Mouse (Mus musculus): ENCODE results near the gene Pkp4. TPM values are rescaled to one million over a fixed set of nuclear protein-coding genes. Genes with fewer than 3 reads are reported as not detected.

The Pkp4 gene
- polyA plus RNA-seq, 1 experiment = 93.0 TPM

- no peak for TF ChIP-seq GATA1 (IDR thresholded peaks at IDR 0.05; ENCODE audit: low read length)
Measured at GRCm38 (mm10) chr2:59200511-59200910, 39.9 kb downstream of the Pkp4 start.

- TF ChIP-seq GATA1 (IDR thresholded peaks at IDR 0.05; ENCODE audit: low read length) = no peak
Measured at GRCm38 (mm10) chr2:59202930-59203329, 42.3 kb downstream of the Pkp4 start.

GRCm38 (mm10) chr2:59203627-59204425, 43.2 kb downstream of the Pkp4 start:
- no peak for TF ChIP-seq GATA1 (IDR thresholded peaks at IDR 0.05; ENCODE audit: low read length)

- TF ChIP-seq GATA1 (IDR thresholded peaks at IDR 0.05; ENCODE audit: low read length) = no peak
Measured at GRCm38 (mm10) chr2:59205092-59205491, 44.4 kb downstream of the Pkp4 start.

- TF ChIP-seq GATA1 (IDR thresholded peaks at IDR 0.05; ENCODE audit: low read length) = no peak
Measured at GRCm38 (mm10) chr2:59206190-59206589, 45.5 kb downstream of the Pkp4 start.

GRCm38 (mm10) chr2:59207240-59207639, 46.6 kb downstream of the Pkp4 start:
- TF ChIP-seq GATA1 (IDR thresholded peaks at IDR 0.05; ENCODE audit: low read length) = no peak

- TF ChIP-seq GATA1 (IDR thresholded peaks at IDR 0.05; ENCODE audit: low read length) = no peak
Measured at GRCm38 (mm10) chr2:59207725-59208124, 47.1 kb downstream of the Pkp4 start.

GRCm38 (mm10) chr2:59208276-59208675, 47.6 kb downstream of the Pkp4 start:
- no peak for TF ChIP-seq GATA1 (IDR thresholded peaks at IDR 0.05; ENCODE audit: low read length)

- no peak for TF ChIP-seq GATA1 (IDR thresholded peaks at IDR 0.05; ENCODE audit: low read length)
Measured at GRCm38 (mm10) chr2:59211051-59211450, 50.4 kb downstream of the Pkp4 start.

- no peak for TF ChIP-seq GATA1 (IDR thresholded peaks at IDR 0.05; ENCODE audit: low read length)
Measured at GRCm38 (mm10) chr2:59212430-59212829, 51.8 kb downstream of the Pkp4 start.

GRCm38 (mm10) chr2:59212846-59213245, 52.2 kb downstream of the Pkp4 start:
- no peak for TF ChIP-seq GATA1 (IDR thresholded peaks at IDR 0.05; ENCODE audit: low read length)

GRCm38 (mm10) chr2:59217931-59218330, 57.3 kb downstream of the Pkp4 start:
- no peak for TF ChIP-seq GATA1 (IDR thresholded peaks at IDR 0.05; ENCODE audit: low read length)

GRCm38 (mm10) chr2:59219997-59220789, 59.5 kb downstream of the Pkp4 start:
- TF ChIP-seq GATA1 (IDR thresholded peaks at IDR 0.05; ENCODE audit: low read length) = no peak

- no peak for TF ChIP-seq GATA1 (IDR thresholded peaks at IDR 0.05; ENCODE audit: low read length)
Measured at GRCm38 (mm10) chr2:59226383-59226782, 65.7 kb downstream of the Pkp4 start.

- no peak for TF ChIP-seq GATA1 (IDR thresholded peaks at IDR 0.05; ENCODE audit: low read length)
Measured at GRCm38 (mm10) chr2:59227011-59227410, 66.4 kb downstream of the Pkp4 start.

GRCm38 (mm10) chr2:59227508-59228263, 67.0 kb downstream of the Pkp4 start:
- TF ChIP-seq GATA1 (IDR thresholded peaks at IDR 0.05; ENCODE audit: low read length) = no peak

Data from G1E-ER4 (cell line).